Mouse (Mus musculus) cerebellum, adult 11 months (tissue): ENCODE results near the gene Ubac2.

Source experiments
- DNase-seq: peaks from one replicate; pipeline ENCODE4 v3.0.0; 2022

Ubac2 gene

GRCm38 (mm10) chr14:121895316-121895715 lies 16.9 kb downstream of the Ubac2 start:
- DNase-seq: no peak

- no peak for DNase-seq
Observed at GRCm38 (mm10) chr14:121896126-121897090, 18.0 kb downstream of the Ubac2 start.

- DNase-seq: no peak
Observed at GRCm38 (mm10) chr14:121897773-121898172, 19.4 kb downstream of the Ubac2 start.

- no peak for DNase-seq
Observed at GRCm38 (mm10) chr14:121898509-121898908, 20.1 kb downstream of the Ubac2 start.

- DNase-seq: no peak
Observed at GRCm38 (mm10) chr14:121899071-121899470, 20.7 kb downstream of the Ubac2 start.

- no peak for DNase-seq
Observed at GRCm38 (mm10) chr14:121901511-121901910, 23.1 kb downstream of the Ubac2 start.

- DNase-seq: no peak
Observed at GRCm38 (mm10) chr14:121903381-121903876, 25.0 kb downstream of the Ubac2 start.

- no peak for DNase-seq
Observed at GRCm38 (mm10) chr14:121904754-121905153, 26.3 kb downstream of the Ubac2 start.

GRCm38 (mm10) chr14:121906341-121906991 lies 28.0 kb downstream of the Ubac2 start:
- no peak for DNase-seq

- DNase-seq: no peak
Observed at GRCm38 (mm10) chr14:121906992-121907681, 28.7 kb downstream of the Ubac2 start.

GRCm38 (mm10) chr14:121909868-121910267 lies 31.4 kb downstream of the Ubac2 start:
- no peak for DNase-seq

- DNase-seq: no peak
Observed at GRCm38 (mm10) chr14:121912501-121912900, 34.1 kb downstream of the Ubac2 start.

GRCm38 (mm10) chr14:121915143-121915542 lies 36.7 kb downstream of the Ubac2 start:
- DNase-seq: no peak

GRCm38 (mm10) chr14:121915621-121916020 lies 37.2 kb downstream of the Ubac2 start, which contains the start of gene Gpr18:
Gpr18 (minus strand) TSS chr14:121915781.
- no peak for DNase-seq

- DNase-seq: no peak
Observed at GRCm38 (mm10) chr14:121916311-121917094, 38.1 kb downstream of the Ubac2 start.

GRCm38 (mm10) chr14:121918266-121918665 lies 39.8 kb downstream of the Ubac2 start:
- DNase-seq: no peak

GRCm38 (mm10) chr14:121919752-121920151 lies 41.3 kb downstream of the Ubac2 start:
- no peak for DNase-seq

- no peak for DNase-seq
Observed at GRCm38 (mm10) chr14:121920511-121921124, 42.2 kb downstream of the Ubac2 start.

GRCm38 (mm10) chr14:121922016-121922415 lies 43.6 kb downstream of the Ubac2 start:
- DNase-seq: no peak

GRCm38 (mm10) chr14:121922731-121923130 lies 44.3 kb downstream of the Ubac2 start:
- no peak for DNase-seq

- no peak for DNase-seq
Observed at GRCm38 (mm10) chr14:121924876-121925275, 46.5 kb downstream of the Ubac2 start.

GRCm38 (mm10) chr14:121926901-121927300 lies 48.5 kb downstream of the Ubac2 start:
- DNase-seq: no peak
